Mouse (Mus musculus): ENCODE measurements around the gene Kiss1r. TPM values are rescaled to one million over a fixed set of nuclear protein-coding genes. Genes with fewer than 3 reads are reported as not detected.
"Not testable (repeated sequence)": the region's sequence is repeated elsewhere in the genome, so short reads cannot be mapped to it uniquely, and the experiment has no call there.

The Kiss1r gene
- under 1 TPM; 0.23 to 0.59 TPM for total RNA-seq (2021)
- long read RNA-seq, experiment 1, partial matches to known transcripts = 0 of 4 reads
- long read RNA-seq, experiment 1, other reads (novel, unspliced or antisense) = 3 of 4 reads
- long read RNA-seq, experiment 2 = 0 reads

DNA sequence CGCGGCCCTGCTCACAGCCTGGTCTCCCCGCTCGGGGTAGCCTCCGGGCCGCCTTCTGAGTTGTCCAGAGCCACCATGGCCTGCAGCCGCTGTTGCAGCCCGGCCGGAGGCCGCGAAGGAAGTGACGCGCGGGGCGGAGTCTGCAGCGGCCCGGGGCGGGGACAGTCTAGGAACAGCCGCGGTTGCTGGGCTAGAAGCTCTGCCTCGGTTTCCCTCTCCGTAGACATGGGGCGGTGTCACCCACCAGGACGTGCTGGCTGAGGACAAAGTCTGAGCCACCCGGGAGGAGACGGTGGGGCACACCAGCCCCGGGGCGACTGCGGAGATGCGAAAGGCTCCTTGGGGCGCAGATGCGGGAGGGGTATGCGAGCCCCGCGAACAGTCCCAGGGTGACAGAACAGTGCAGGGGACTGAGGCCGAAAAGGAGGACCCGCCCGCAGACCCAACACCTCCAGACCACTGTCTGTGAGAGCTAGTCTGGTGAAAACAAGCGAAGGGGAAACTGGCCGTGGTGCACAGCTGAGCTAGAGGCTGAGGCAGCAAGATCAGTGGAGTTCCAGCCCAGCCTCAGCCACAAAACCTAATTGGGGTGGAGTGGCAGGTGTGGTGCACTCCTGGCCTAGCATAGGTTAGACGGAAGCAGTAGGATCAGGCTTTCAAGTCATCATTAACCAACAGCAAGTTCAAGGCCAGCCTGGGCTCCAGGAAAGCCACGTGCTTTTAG is at the start of gene Kiss1r:
Kiss1r (plus strand) TSS at position 164 of the 724 bp plus-strand sequence.
- peak; percentile 91 for DNase-seq

DNA sequence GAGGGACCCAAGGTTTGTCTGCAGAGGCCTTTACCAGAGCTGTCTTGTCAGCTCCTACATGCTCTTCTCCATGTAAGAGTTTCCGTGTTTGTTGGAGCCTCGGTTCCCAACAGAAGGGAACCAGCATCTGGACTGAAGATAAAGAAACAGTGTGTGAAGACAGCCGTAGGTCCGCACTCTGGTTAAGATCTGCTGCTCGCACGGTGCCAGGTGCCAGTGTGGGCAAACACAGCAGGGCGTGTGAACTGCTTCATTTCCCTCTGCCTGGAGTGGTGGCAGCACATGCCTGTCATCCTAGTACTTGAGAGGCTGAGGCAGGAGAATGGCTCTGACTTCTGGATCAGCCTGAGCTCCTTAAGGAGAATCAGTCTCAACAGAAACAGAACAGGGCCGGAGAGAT is 44.9 kb upstream of the Kiss1r start:
- DNase-seq = no peak

DNA sequence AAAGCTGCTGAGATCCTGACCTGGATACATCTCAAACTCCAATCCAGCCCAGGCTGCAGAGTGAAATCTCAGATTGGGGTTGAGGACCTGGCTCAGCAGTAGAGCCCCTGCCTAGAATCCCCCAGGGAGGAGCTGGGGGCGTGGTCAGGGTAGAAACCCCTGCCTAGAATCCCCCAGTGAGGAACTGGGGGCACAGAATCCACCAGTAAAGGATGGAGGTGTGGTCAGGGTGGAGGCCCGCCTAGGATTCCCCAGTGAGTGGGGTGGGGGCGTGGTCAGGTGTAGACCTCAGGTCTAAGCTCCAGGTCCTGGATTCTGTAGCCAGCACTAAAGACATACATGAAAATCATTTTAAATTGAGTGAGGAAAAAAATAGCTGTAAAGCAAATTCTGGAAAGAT is 43.9 kb upstream of the Kiss1r start:
- no peak for DNase-seq

DNA sequence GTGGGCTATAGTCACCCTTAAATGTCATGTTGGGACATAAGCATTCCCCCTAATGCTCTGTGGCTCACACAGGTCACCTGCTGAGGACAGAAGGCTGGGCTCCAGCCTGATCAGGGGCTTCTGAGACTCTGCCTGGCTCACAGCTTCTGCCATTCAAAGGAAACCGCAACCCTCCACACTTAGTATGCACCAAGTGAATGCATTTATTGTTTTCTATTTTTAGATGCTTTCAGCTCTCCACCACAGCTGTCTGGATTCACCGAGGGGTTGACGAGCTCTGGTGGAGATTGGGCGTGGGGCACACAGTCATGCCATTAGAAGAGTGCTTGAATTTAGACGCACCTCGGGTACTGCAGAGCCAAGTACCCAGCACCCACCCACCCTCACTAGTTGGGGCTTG is 43.5 kb upstream of the Kiss1r start:
- DNase-seq = no peak

DNA sequence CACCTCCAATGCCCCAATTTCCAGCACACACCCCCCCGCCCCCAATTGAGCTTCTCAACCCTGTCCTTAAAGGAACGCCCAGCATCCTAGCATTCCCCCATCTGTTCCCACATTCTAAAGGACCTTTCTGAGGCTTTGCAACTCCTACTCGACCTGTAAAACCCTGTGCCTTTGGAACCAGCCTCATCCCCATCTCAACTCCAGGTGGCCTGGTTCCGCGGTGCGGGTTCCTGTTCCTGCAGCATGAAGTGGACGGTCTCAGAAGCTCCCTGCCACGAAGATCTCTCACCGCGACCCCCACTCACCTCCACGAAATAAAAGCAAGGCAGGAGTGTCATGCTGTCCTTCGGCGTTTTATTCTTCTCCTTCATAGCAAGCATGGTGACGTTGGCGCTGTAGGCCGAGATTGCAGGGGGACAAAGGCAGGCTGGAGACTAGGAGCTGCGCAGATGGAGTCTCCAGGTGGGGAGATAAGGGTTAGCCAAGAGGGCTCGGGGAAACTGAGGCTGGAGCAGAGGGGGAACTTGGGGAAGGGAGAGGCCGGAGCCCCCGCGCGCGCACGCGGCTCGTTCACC is 43.0 kb upstream of the Kiss1r start:
- no peak for DNase-seq

DNA sequence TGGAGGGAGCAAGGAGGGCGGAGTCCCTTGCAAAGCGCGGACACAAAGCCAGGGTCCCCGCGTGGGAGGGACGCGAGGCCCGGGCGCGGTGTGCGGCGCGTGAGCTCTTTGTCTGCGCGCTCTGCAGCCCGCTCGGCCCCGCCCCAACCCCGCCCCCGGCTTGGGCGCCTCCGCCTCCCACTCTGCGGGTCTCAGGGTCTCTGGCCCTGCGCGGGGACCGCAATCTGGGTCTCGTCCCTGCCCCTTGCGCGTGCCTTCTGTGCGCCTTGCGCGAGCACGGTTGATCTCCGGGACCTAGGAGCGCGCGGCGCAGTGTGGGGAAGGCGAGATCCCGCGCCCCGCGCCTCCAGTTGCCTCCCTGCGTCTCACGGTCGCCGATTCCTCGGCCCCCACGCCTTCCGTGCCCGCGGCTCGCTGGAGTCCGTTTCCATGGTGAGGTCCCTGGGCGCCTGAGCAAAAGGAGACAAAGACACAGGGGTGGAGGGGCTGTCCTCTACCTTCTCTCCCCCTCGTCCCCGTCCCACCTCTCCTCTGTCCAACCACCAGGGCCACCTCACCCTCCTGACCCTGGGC is 42.4 kb upstream of the Kiss1r start, which contains the start of the genes Prtn3 and Plppr3:
Prtn3 (plus strand) TSS at position 187 of the 573 bp plus-strand sequence.
Plppr3 (minus strand) TSS at position 345 of the 573 bp plus-strand sequence.
- DNase-seq = no peak

DNA sequence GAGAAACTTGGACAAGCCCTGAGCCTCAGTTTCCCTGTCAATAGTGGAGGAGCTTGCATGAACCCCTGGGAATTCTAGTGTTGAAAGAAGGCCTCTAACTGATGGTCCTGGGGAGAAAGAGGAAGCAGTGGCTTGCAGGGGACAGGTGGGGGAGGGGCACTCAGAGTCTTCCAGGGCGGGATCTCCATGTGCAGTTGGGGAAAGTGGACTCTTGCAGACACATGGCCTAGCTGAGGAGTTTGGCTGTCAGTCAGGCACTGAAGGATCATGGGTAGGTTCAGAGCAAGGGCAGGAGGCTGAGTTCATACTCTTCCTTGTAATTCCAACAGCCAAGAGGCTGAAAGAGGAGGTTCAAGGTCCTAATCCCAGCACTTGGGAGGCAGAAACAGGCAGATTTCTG is 39.6 kb upstream of the Kiss1r start:
- no peak for DNase-seq

DNA sequence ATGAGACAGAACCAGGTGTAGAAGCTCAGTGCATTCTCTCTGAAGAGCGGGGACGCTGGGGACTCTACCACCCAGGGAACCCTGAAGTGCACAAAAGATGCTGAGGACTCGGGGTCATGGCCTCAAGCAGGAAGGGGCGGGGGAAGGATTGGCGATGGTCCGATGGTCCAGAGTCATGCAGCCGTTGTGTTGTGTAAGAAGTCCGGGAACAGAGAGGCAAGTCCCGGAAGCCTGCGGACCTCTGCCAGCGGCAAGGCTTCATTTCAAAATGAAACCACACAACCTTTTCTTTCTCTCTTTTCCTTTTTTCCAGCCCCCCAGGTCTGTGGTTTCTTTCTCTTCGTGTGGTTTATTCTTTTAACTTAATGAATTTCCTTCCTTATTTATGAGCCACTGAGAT is 39.0 kb upstream of the Kiss1r start:
- DNase-seq = no peak

DNA sequence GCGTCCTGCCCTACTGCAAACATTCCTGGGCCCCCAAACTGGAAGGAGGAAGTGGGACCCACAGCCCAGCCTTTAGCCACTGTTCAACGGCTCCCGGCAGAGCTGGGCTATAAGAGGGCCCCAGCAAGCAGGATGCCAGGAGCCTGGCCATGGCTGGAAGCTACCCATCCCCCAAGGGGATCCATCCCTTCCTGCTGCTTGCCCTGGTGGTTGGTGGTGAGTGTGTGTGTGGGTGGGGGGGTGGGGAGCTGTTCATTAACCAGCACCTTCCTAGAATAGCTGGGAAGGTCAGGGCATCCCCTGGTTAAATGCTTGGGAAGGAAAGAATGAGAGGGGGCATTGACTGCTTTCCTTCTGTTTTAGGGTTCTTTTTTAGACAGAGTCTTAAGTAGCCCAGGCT is 37.2 kb upstream of the Kiss1r start:
- no peak for DNase-seq

DNA sequence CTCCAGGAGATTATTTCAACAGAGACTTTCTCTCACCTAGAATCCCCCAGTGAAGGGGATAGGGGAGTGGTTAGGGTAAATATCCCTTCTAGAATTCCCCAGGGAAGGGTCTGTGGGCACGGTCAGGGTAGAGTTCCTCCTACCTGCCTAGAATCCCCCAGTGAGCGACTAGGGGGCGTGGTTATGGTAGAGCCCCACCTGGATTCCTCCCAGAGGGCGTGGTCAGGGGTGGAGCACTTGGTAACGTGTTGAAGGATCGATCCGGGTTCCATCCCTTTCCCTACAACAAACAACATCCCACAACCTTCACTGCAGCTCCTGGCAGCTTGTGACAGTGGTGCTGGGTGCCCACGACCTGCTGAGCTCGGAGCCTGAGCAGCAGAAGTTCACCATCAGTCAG is 36.0 kb upstream of the Kiss1r start:
- no peak for DNase-seq

DNA sequence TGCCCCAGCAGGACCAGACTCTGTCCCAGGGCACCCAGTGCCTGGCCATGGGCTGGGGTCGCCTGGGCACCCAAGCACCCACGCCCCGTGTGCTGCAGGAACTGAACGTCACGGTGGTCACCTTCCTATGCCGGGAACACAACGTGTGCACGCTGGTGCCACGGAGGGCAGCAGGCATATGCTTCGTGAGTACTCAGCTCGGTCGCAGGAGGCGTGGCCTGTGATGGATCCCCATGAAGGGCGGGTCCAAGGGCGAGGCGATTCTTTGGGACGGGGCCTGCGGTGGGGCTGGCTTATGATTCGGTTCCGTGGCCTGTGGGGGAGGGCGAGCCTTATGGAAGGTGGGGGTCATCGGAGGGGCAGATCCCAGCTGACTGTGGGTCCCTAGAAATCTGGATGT is 34.8 kb upstream of the Kiss1r start:
- DNase-seq = no peak

DNA sequence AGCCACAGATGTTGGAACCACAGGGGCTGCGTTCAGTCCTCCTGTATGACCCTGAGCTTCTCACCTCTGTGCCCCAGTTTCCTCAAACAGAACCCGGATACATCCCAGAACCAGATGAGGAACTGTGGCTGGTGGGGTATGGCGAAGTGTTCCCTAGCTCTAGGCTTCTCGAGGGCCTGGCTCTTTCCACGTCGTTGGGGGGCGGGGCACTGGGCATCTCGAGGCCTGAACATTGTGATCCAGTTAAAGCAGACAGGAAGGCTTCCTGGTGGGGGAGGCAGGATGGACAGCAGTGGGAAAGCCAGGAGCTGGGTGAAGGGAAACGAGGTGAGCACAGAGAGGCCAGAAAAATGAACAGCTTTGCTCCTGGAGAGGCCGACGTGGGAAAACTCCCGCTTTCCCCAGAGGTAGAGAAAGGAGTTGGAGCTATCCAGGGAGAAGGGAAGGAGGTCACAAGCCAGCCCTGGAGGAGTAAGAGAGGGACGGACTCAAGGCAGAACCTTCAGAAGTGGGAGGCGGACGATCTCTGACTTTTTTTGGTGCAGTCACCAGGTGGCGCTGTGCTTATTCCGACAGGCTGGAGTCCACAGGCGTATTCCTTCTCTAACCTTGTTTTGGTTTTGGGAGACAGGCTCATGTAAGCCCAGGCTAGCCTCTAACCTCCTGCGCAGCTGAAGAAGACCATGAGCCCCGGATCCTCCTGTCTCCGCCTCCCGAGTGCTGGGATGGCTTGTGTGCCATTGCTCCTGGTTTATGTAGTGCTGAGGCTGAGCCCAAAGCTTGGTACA is 33.3 kb upstream of the Kiss1r start:
- DNase-seq = peak; percentile 83

DNA sequence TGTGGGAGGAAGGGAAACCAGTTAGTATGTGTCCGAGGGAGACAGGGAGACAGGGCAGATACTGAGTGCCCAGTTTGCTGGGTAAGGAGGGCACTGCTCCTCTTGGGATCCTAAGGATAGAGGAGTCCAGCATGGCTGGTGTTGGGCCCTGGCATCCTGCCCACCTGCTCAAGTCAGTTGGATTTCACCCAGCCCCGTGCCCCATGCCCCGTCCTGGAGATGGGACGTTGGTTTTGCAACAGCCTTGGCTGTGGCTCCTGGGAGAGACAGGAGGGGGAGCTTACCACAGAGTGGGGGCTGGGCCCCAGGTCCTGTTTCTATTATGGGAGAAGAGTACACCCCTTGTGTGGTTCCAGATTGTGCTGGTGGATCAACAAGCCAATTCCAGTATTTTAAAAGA is 32.3 kb upstream of the Kiss1r start:
- DNase-seq = peak; percentile 61

DNA sequence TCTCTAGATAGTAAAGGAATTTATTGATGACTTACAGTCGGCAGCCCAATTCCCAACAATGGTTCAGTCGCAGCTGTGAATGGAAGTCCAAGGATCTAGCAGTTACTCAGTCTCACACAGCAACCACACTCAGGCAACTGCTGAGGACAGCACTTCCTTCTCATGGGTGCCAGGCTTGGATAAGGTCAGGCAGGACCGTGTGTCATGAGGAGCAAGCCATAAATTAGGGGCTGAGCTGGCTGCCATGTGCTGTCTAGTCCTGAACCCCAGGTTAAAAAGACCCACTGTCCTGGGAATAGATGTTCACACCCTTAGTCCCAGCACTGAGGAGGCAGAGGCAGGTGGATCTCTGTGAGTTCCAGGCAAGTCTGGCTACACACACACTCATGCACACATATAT is 31.8 kb upstream of the Kiss1r start:
- DNase-seq = not testable (repeated sequence)

DNA sequence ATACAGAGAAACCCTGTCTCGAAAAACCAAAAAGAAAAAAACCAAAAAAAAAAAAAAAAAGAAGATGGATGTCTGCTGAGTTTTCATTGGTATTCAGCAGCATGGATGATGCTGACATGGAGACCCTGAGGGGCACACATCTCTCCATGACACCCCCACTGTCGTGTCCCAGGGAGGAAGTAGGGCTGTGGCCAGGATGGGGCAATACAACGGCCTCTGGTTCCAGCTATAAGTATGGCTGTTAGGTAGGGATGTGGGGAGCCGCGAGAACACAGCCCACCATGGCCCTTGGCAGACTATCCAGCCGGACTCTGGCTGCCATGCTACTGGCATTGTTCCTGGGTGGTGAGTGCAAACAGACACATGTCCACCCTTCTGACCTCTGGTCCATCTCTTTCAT is 30.7 kb upstream of the Kiss1r start, which contains the start of gene Elane:
Elane (plus strand) TSS at position 194 of the 400 bp plus-strand sequence.
- no peak for DNase-seq

DNA sequence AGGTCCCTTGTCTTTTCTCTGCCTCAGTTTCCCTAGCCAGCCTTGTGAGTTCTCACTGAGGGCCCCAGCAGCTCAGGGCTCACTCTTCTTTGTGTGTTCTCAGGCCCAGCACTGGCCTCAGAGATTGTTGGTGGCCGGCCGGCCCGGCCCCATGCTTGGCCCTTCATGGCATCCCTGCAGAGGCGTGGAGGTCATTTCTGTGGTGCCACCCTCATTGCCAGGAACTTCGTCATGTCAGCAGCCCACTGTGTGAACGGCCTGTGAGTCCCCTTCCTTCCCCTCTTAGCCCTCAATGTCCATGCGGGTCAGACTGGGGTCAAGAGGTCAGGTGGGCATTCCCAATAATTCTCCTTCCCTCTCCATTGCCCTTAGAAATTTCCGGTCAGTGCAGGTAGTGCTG is 30.2 kb upstream of the Kiss1r start:
- no peak for DNase-seq

DNA sequence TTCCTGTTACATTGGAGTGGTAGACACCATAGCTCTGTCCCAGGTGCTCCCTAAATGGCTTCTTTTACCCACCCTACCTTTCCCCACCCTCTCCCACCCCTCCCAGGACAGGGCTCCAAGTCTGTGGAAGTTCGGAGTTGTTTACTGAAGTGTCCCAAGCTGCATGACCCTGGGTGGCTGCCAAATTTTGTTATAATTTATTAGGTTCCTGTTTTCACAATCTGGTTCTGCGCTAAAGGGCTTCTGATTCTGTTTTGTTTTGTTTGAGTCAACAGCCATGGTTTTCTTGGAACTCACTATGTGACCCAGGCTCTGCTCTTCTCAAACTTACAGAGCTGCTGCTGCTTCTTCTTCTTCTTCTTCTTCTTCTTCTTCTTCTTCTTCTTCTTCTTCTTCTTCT is 27.4 kb upstream of the Kiss1r start:
- no peak for DNase-seq

DNA sequence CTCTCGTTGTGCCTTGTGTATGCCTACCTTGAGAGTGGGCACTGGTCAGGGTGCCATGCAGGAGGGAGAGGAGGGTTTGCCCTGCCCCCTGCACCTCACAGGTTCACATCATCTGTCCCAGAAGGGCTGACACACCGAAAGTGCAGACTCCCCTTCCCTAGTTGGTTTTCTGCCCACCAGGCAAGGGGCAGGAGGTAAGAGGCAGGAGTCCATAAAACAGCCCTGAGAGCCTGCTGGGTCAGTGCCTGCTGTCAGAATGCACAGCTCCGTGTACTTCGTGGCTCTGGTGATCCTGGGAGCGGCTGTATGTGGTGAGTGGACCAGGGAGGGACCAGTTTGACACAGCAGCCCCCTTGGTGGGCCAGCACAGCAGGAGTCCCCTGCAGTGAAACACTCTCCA is 26.1 kb upstream of the Kiss1r start, which contains the start of gene Cfd:
Cfd (plus strand) TSS at position 184 of the 400 bp plus-strand sequence.
- DNase-seq = no peak

DNA sequence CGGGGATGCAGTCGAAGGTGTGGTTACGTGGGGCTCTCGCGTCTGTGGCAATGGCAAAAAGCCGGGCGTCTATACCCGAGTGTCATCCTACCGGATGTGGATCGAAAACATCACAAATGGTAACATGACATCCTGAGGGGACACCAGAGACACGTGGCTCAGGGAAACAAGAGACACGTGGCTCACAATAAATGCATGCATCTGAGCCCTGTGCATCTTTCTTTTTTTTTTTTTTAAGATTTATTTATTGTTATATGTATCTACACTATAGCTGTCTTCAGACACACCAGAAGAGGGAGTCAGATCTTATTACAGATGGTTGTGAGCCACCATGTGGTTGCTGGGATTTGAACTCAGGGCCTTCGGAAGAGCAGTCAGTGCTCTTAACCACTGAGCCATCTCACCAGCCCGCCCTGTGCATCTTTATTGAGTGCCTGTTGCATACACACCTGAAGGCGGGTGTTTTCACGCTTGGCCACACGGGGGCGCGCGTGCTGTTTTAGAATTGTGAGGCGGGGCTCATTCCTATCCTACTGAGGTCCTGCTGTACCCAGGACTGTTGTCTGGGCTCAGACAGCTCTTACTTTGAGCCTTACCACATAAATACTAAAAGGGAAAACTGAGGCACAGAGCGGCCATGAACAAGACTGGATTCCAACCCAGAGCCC is 24.2 kb upstream of the Kiss1r start:
- peak; percentile 83 for DNase-seq

DNA sequence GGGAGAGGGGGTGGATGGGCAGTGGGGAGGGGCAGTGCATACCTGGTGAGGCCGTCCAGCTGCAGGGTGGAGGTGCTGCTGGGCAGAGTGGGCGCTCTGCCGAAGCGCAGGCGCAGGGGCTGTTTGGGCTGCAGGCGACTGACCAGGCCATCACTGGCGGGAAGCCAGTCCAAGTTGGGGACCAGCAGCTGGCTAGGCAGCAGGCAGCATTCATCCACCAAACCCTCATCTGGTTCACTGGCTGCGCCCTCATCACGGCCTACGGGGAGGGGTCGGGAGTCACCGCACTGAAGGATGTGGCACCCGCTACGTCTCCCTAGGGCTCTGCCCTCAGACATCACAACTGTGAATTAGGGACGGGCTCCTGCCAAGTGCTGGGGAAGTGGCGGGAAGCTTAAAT is 20.5 kb upstream of the Kiss1r start:
- no peak for DNase-seq

DNA sequence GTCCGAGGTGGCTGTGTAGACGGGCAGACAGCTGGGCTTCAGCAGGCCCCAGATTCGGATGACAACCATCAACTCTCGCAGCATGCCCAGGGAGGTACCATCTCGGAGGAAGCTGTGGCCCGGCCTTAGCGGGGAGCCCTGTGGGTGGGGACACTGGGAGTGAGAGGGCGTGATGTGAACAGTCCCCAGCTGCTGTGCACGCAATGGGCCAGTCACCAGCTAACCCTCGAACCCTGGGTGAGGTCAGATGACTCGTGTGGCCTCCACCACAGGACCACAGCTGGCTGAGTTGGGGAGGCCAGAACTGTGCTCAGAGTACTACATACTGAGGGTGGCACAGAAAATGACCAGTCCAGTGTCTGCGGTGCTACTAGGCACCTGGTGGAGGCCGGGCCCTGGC is 20.0 kb upstream of the Kiss1r start:
- no peak for DNase-seq
